Mouse (Mus musculus) ZHBTc4 (cell line): ENCODE data around the gene Teddm2.
A peak's percentile ranks its signal among the peaks of the same experiment; 100 is the strongest.

Experiments used
- DNase-seq: peaks from one replicate; pipeline ENCODE4 v3.0.0-alpha.2; 2011; ENCODE audit warnings: low read depth, low spot score

Teddm2 gene

GRCm38 (mm10) chr1:153899731-153900380 is at the start of gene Teddm2, which contains the start of gene Glul:
TSS of gene Teddm2 (minus strand) at chr1:153900228.
TSS of gene Glul (plus strand) at chr1:153899944.
- peak; percentile 99 for DNase-seq

- no peak for DNase-seq
These were observed 47.8 kb upstream of the Teddm2 start for GRCm38 (mm10) chr1:153947837-153948236.

- no peak for DNase-seq
These were observed 46.9 kb upstream of the Teddm2 start for GRCm38 (mm10) chr1:153946971-153947370.

GRCm38 (mm10) chr1:153945181-153945580 is 45.2 kb upstream of the Teddm2 start:
- peak; percentile 64 for DNase-seq

GRCm38 (mm10) chr1:153940986-153941385 is 41.0 kb upstream of the Teddm2 start:
- no peak for DNase-seq

- DNase-seq = no peak
These were observed 37.0 kb upstream of the Teddm2 start for GRCm38 (mm10) chr1:153937025-153937424.

- DNase-seq = no peak
These were observed 35.9 kb upstream of the Teddm2 start for GRCm38 (mm10) chr1:153935844-153936380.

- no peak for DNase-seq
These were observed 33.7 kb upstream of the Teddm2 start for GRCm38 (mm10) chr1:153933772-153934171.

- no peak for DNase-seq
These were observed 30.4 kb upstream of the Teddm2 start for GRCm38 (mm10) chr1:153930431-153930830.

GRCm38 (mm10) chr1:153924395-153925385 is 24.7 kb upstream of the Teddm2 start:
- DNase-seq = no peak

GRCm38 (mm10) chr1:153922571-153923021 is 22.6 kb upstream of the Teddm2 start:
- no peak for DNase-seq

GRCm38 (mm10) chr1:153921642-153922041 is 21.6 kb upstream of the Teddm2 start:
- DNase-seq = no peak

GRCm38 (mm10) chr1:153918521-153919206 is 18.6 kb upstream of the Teddm2 start:
- no peak for DNase-seq

GRCm38 (mm10) chr1:153913869-153914268 is 13.8 kb upstream of the Teddm2 start:
- DNase-seq = no peak

- DNase-seq = no peak
These were observed 11.3 kb upstream of the Teddm2 start for GRCm38 (mm10) chr1:153911276-153911795.

GRCm38 (mm10) chr1:153910423-153910822 is 10.4 kb upstream of the Teddm2 start:
- DNase-seq = no peak

- no peak for DNase-seq
These were observed 9.9 kb upstream of the Teddm2 start for GRCm38 (mm10) chr1:153909963-153910291.

GRCm38 (mm10) chr1:153909213-153909962 is 9.4 kb upstream of the Teddm2 start:
- DNase-seq = no peak

- no peak for DNase-seq
These were observed 8.7 kb upstream of the Teddm2 start for GRCm38 (mm10) chr1:153908741-153909140.

GRCm38 (mm10) chr1:153908208-153908607 is 8.2 kb upstream of the Teddm2 start:
- DNase-seq = no peak

- no peak for DNase-seq
These were observed 5.9 kb upstream of the Teddm2 start for GRCm38 (mm10) chr1:153905884-153906283.
